Mouse (Mus musculus) liver, postnatal 0 days (tissue): ENCODE results near the gene Pcyt1a. TPM values are rescaled to one million over a fixed set of nuclear protein-coding genes. Genes with fewer than 3 reads are reported as not detected.

ENCODE experiments used
- ATAC-seq: fragments of 200-750 bp; cut with Nextera tagmentation; 2 replicates; pipeline ENCODE4 v1.8.0; 2017; ENCODE audit warnings: mild to moderate bottlenecking, moderate library complexity
- DNase-seq: peaks from one replicate; pipeline ENCODE4 v3.0.0-alpha.2; 2016
- H3K27ac ChIP-seq: fragments of 300-500 bp; sonication (generic); 2 replicates; pipeline ENCODE4 v1.5.1; 2014; ENCODE audit warnings: antibody characterized with exemption, moderate library complexity, mild to moderate bottlenecking, low read depth
- H3K27me3 ChIP-seq: fragments of 300-500 bp; sonication (generic); 2 replicates; pipeline ENCODE4 v1.6.1; 2014; ENCODE audit warnings: low read length, control low read depth, mixed read lengths; ENCODE audit not compliant: insufficient read depth
- H3K36me3 ChIP-seq: fragments of 300-500 bp; sonication (generic); replicated peaks from 2 replicates; pipeline ENCODE4 v1.6.1; 2014; ENCODE audit warnings: mild to moderate bottlenecking, control low read depth, low read length, moderate library complexity, mixed read lengths; ENCODE audit not compliant: insufficient read depth
- H3K4me1 ChIP-seq: fragments of 300-500 bp; sonication (generic); 2 replicates; pipeline ENCODE4 v1.6.1; 2014; ENCODE audit warnings: antibody characterized with exemption, mild to moderate bottlenecking, control low read depth; ENCODE audit not compliant: insufficient read depth
- H3K4me2 ChIP-seq: fragments of 300-500 bp; sonication (generic); 2 replicates; pipeline ENCODE4 v1.6.1; 2014; ENCODE audit warnings: low read depth, mild to moderate bottlenecking, low read length, moderate library complexity, mixed read lengths
- H3K4me3 ChIP-seq: fragments of 300-500 bp; sonication (generic); 2 replicates; pipeline ENCODE4 v1.5.1; 2014; ENCODE audit warnings: low read depth, low read length
- H3K9ac ChIP-seq: fragments of 300-500 bp; sonication (generic); replicated peaks from 2 replicates; pipeline ENCODE4 v1.6.1; 2014; ENCODE audit warnings: mild to moderate bottlenecking, moderate library complexity
- H3K9me3 ChIP-seq: fragments of 300-500 bp; sonication (generic); 2 replicates; pipeline ENCODE4 v1.6.1; 2016; ENCODE audit warnings: mild to moderate bottlenecking, control low read depth, low read length, mixed read lengths
- CTCF ChIP-seq: sonication (generic); IDR thresholded peaks from 2 replicates; pipeline ENCODE4 v1.5.1; 2016; ENCODE audit warnings: antibody characterized with exemption, low read depth
- EP300 ChIP-seq: IDR thresholded peaks from 2 replicates; pipeline ENCODE4 v1.6.1; 2016; ENCODE audit warnings: antibody characterized with exemption, low read depth, mild to moderate bottlenecking
- WGBS: fragments of 180-500 bp; shearing (Covaris S2); extraction: QIAGEN DNeasy Blood & Tissue Kit; methylation state at CpG from one replicate; pipeline ENCODE4 v1.1.7; 2014; ENCODE audit not compliant: insufficient replicate concordance; 5-methylcytosine and 5-hydroxymethylcytosine counted together
- polyA plus RNA-seq: library from polyadenylated mRNA; unstranded; fragments of >200 nt; fragmentation: Nextera tagmentation; extraction: Ambion mirVana; gene quantifications from 2 replicates; pipeline ENCODE4 v1.2.1, GENCODE M21; 2015

Gene Pcyt1a
- polyA plus RNA-seq, 1 experiment from 2014 or later, result 32.9 TPM

DNA sequence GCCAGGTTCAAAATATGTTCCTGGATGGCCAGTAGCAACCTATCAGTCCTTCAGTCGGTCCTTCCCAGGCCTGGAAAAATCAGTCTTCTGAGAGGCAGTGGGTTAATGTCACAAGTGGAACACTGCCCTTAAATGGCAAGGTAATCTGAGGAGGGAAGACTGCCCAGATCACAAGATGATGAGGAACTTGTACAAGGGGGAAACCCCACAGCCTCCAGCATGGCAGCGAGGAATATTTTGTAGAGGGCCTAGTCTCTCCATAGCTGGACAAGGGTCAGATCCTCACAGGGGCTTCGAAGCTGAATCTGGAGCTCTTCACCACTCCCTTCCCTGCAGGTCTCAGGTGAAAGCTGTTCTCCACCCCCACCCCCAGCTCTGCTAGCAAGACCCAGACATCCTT is 27.9 kb upstream of the Pcyt1a start:
- Histone ChIP-seq H3K36me3 (no peaks in the 10 kb centered on the region), H3K9me3 (no peaks in the 10 kb centered on the region), H3K4me1 (no peaks in the 10 kb centered on the region), H3K27me3 (no peaks in the 10 kb centered on the region), H3K27ac (no peak overlapping the region), H3K9ac (no peak overlapping the region), H3K4me3 (no peak overlapping the region), H3K4me2 (no peak overlapping the region)
- DNase-seq (no peak), ATAC-seq (no peak)
- TF ChIP-seq CTCF (no peak), EP300 (no peak)
- 73% methylated on average over 3 of the region's 3 CpGs for WGBS

DNA sequence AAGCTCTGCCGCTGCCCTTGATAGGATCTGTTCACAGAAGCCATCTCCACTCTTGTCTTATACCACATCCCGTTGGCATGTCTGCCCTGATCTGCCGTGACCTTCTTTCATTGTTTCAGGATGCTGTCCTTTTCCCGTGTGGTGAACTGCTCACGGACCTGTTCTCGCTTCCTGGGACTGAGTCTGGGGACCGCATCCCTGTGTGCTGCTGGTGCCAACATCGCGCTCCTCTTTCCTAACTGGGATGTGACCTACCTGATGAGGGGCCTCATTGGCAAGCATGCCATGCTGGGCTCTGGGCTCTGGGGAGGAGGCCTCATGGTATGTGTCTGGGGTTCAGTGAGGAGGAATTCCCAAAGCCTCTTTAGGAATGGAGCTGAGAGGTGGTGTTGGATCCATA is 25.0 kb upstream of the Pcyt1a start:
- WGBS, result 85% methylated on average over 9 of the region's 9 CpGs
- H3K4me2 ChIP-seq, result no peak overlapping the region
- H3K4me3 ChIP-seq, result no peak overlapping the region
- no peak for TF ChIP-seq CTCF
- no peak for TF ChIP-seq EP300
- no peaks in the 10 kb centered on the region for H3K27me3 ChIP-seq
- H3K9ac ChIP-seq, result no peak overlapping the region
- no peak for ATAC-seq
- no peak overlapping the region for H3K27ac ChIP-seq
- no peaks in the 10 kb centered on the region for H3K36me3 ChIP-seq
- H3K4me1 ChIP-seq, result no peaks in the 10 kb centered on the region
- H3K9me3 ChIP-seq, result no peaks in the 10 kb centered on the region
- DNase-seq, result no peak

DNA sequence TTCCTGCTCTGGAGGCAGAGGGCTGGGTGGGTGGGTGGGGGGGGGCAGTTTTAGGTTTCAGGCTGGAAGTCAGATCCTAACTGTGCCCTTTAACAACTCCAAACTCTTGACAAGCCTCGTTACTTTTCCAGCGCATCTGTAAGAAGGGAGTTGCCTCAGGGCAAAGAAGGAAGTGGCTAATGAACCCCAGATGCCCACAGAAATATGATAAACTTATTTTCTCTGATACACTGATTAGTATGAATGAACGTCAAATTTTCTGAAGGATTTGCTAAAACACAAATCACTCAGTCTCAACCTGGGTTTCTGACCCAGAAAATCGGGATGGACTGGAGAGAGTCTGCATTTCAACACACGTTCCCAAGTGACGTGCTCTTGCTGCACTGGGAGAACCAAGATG is 24.1 kb upstream of the Pcyt1a start:
- no peaks in the 10 kb centered on the region for H3K4me1 ChIP-seq
- H3K4me3 ChIP-seq, result no peak overlapping the region
- 62% methylated on average over 6 of the region's 6 CpGs for WGBS
- TF ChIP-seq CTCF, result no peak
- no peak for TF ChIP-seq EP300
- no peaks in the 10 kb centered on the region for H3K9me3 ChIP-seq
- DNase-seq (no peak), ATAC-seq (no peak)
- H3K4me2 ChIP-seq, result no peak overlapping the region
- no peaks in the 10 kb centered on the region for H3K36me3 ChIP-seq
- H3K27me3 ChIP-seq, result no peaks in the 10 kb centered on the region
- H3K9ac ChIP-seq, result no peak overlapping the region
- no peak overlapping the region for H3K27ac ChIP-seq

DNA sequence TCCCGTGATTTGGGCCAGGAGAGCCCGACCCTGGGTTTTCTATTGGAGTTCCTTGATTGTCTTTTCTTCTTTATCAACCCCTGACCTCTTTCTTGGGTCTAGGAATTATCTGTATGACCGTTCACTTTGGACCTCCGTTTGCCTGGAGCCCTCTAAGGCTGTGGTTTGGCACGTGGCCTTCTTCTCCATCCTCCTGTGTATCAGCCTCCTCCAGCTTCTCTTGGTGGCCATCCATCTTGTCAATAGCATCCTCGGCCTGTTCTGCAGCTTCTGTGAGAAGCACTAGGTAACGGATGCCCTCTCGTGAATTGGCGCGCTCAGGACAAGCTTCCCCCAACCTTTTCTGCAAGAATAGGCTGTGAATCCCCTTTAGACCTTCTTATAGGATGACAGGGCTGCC is 23.0 kb upstream of the Pcyt1a start:
- 67% methylated on average over 10 of the region's 10 CpGs for WGBS
- Histone ChIP-seq H3K4me3 (no peak overlapping the region), H3K9ac (no peak overlapping the region), H3K4me2 (no peak overlapping the region), H3K27me3 (no peaks in the 10 kb centered on the region), H3K4me1 (no peaks in the 10 kb centered on the region), H3K27ac (no peak overlapping the region), H3K36me3 (no peaks in the 10 kb centered on the region), H3K9me3 (no peaks in the 10 kb centered on the region)
- TF ChIP-seq EP300 (no peak), CTCF (no peak)
- no peak for ATAC-seq
- no peak for DNase-seq

DNA sequence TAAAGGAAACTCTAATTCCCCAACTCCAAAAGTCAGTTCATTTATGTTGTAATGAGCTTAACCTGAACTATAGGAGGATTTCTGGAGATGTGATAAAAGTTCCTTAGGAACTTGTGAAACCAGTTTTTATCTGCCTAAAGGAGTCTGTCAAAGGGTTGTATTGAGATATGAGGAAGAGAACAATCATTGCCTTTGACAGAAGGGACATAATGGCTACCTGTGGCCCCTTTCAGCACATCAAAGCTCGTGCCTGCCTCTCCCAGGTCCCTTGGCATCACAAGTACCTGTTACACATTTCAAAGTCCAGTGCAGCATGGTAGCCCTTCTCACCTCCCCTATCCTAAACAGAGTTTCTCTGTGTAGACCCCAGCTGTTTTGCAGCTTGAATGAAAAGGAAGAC is 13.3 kb upstream of the Pcyt1a start:
- Histone ChIP-seq H3K4me1 (peaks cover 12% of the 10 kb centered on the region), H3K36me3 (no peaks in the 10 kb centered on the region), H3K4me3 (no peak overlapping the region), H3K9me3 (no peaks in the 10 kb centered on the region), H3K27me3 (no peaks in the 10 kb centered on the region), H3K9ac (no peak overlapping the region), H3K27ac (no peak overlapping the region), H3K4me2 (no peak overlapping the region)
- TF ChIP-seq CTCF (no peak), EP300 (no peak)
- ATAC-seq (no peak), DNase-seq (no peak)
- 57% methylated on average over 1 of the region's 1 CpGs for WGBS

DNA sequence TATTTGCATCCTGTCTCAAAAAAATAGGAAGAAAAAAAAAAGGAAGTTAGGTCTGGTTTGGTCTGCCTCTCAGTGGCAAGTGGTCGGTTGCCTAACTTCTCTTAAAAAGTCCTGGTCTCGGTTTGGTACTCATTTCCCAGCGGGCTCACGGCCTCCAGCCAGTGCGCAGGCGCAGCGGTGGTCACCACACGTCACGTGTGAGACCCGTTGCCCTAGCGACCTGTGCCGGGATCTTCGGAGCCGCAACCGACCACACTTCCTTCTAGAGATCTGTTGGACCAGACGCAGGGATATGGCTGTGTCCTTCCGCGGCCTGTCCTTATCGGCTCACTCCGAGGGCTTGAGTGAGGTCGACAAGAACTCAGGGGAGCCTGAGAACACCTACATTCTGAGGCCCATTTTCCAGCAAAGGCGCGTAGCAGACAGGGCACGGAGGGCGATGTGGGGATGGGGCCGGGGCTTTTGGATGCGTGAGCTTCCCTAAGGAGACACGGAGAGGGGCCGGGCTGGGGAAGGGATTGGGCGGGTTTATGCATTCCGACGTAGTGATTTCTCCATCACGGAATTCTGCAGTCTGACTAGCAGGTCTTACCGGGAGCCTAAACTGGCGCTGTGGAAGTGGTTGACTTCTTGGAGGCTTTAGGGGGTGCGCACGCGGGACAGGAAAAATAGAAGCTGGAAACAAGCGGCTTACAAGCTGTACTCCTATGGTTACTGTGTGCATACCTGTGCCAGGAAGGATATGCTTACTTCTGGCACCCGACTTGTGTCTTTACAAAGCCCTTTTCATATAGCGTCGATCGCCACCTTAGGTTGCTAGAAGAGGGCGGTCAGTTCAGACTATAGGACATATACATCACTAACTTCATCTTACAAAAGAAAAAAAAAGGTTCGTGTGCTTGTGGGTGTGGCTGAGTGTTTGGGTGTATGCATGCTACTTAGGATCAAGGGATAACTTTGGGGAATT is 10.9 kb upstream of the Pcyt1a start, which contains the start of gene Tctex1d2:
Gene Tctex1d2 (plus strand): TSS at position 186 of the 967 bp plus-strand sequence.
- Histone ChIP-seq H3K27ac (peak within 1 kb of the TSS; percentile 73), H3K9ac (peak within 1 kb of the TSS; percentile 58), H3K27me3 (no peaks in the 10 kb centered on the region), H3K9me3 (no peaks in the 10 kb centered on the region), H3K36me3 (no peaks in the 10 kb centered on the region), H3K4me3 (peak within 1 kb of the TSS; percentile 65), H3K4me1 (peaks cover 12% of the 10 kb centered on the region), H3K4me2 (peak within 1 kb of the TSS; percentile 93)
- DNase-seq (peak; percentile 93), ATAC-seq (peak; percentile 95)
- TF ChIP-seq CTCF (no peak), EP300 (no peak)
- 4% methylated on average over 45 of the region's 45 CpGs for WGBS
